Mouse (Mus musculus) heart, postnatal 0 days (tissue): ENCODE data around the gene Fat2. TPM values are rescaled to one million over a fixed set of nuclear protein-coding genes. Genes with fewer than 3 reads are reported as not detected.

Experiments
- ATAC-seq: fragments of 200-750 bp; cut with Nextera tagmentation; 2 replicates; pipeline ENCODE4 v1.8.0; 2017; ENCODE audit warnings: low read depth, moderate number of reproducible peaks, moderate library complexity; ENCODE audit not compliant: insufficient read depth
- DNase-seq: peaks from one replicate; pipeline ENCODE4 v3.0.0-alpha.2; 2016; ENCODE audit warnings: low spot score
- H3K27ac ChIP-seq: fragments of 300-500 bp; sonication (generic); 2 replicates; pipeline ENCODE4 v1.5.1; 2014; ENCODE audit warnings: low read depth, mild to moderate bottlenecking
- H3K27me3 ChIP-seq: fragments of 300-500 bp; sonication (generic); 2 replicates; pipeline ENCODE4 v1.6.1; 2014; ENCODE audit warnings: low read length, mixed read lengths; ENCODE audit not compliant: control insufficient read depth, insufficient read depth
- H3K36me3 ChIP-seq: fragments of 300-500 bp; sonication (generic); replicated peaks from 2 replicates; pipeline ENCODE4 v1.6.1; 2014; ENCODE audit warnings: low read length, mixed read lengths; ENCODE audit not compliant: control insufficient read depth, insufficient read depth
- H3K4me1 ChIP-seq: fragments of 300-500 bp; sonication (generic); 2 replicates; pipeline ENCODE4 v1.6.1; 2014; ENCODE audit warnings: antibody characterized with exemption; ENCODE audit not compliant: control insufficient read depth, insufficient read depth
- H3K4me2 ChIP-seq: fragments of 300-500 bp; sonication (generic); 2 replicates; pipeline ENCODE4 v1.6.1; 2014; ENCODE audit warnings: low read depth, mild to moderate bottlenecking, low read length, moderate library complexity
- H3K4me3 ChIP-seq: fragments of 300-500 bp; sonication (generic); 2 replicates; pipeline ENCODE4 v1.5.1; 2014; ENCODE audit warnings: low read depth, low read length
- H3K9ac ChIP-seq: fragments of 300-500 bp; sonication (generic); replicated peaks from 2 replicates; pipeline ENCODE4 v1.6.1; 2014; ENCODE audit warnings: low read depth, low read length, mixed read lengths
- H3K9me3 ChIP-seq: fragments of 300-500 bp; sonication (generic); replicated peaks from 2 replicates; pipeline ENCODE4 v1.6.1; 2016; ENCODE audit warnings: low read length; ENCODE audit not compliant: control insufficient read depth
- CTCF ChIP-seq: IDR thresholded peaks from 2 replicates; pipeline ENCODE4 v1.5.1; 2016; ENCODE audit warnings: antibody characterized with exemption, control low read depth, low read depth
- EP300 ChIP-seq: IDR thresholded peaks from 2 replicates; pipeline ENCODE4 v1.6.1; 2016; ENCODE audit warnings: antibody characterized with exemption, low read depth
- WGBS: fragments of 180-500 bp; shearing (Covaris S2); extraction: QIAGEN DNeasy Blood & Tissue Kit; methylation state at CpG from one replicate; pipeline ENCODE4 v1.1.7; 2014; 5-methylcytosine and 5-hydroxymethylcytosine counted together
- polyA plus RNA-seq: library from polyadenylated mRNA; unstranded; fragments of >200 nt; fragmentation: Nextera tagmentation; extraction: Ambion mirVana; gene quantifications from 2 replicates; pipeline ENCODE4 v1.2.1, GENCODE M21; 2015
- total RNA-seq: library from RNA; depleted of rRNA; stranded (reverse); fragments of >200 nt; gene quantifications from 2 replicates; pipeline ENCODE4 v1.2.3, GENCODE M21; 2014; ENCODE audit warnings: low replicate concordance; rRNA removed

Gene Fat2
- 1.1 TPM in 1 of 2 replicates, not detected in the other for total RNA-seq
- polyA plus RNA-seq, result 0.01 TPM in 1 of 2 replicates, not detected in the other

- no peaks in the 10 kb centered on the region for H3K36me3 ChIP-seq
- no peak within 1 kb of the TSS for H3K4me3 ChIP-seq
- no peaks in the 10 kb centered on the region for H3K4me1 ChIP-seq
- DNase-seq (no peak), ATAC-seq (no peak)
- H3K27me3 ChIP-seq, result peaks cover 11% of the 10 kb centered on the region; the same call in 1 of the 2 replicates
- no peak within 1 kb of the TSS for H3K27ac ChIP-seq
- 41% methylated on average over 13 of the region's 13 CpGs for WGBS
- H3K9me3 ChIP-seq, result no peaks in the 10 kb centered on the region
- no peak within 1 kb of the TSS for H3K4me2 ChIP-seq
- TF ChIP-seq CTCF (no peak), EP300 (no peak)
- no peak within 1 kb of the TSS for H3K9ac ChIP-seq
Measured at GRCm38 (mm10) chr11:55336101-55336891, at the start of gene Fat2. Gene Fat2, minus strand, starts transcription at chr11:55336564.

- 48% methylated on average over 6 of the region's 6 CpGs for WGBS
- no peak overlapping the region for H3K27ac ChIP-seq
Measured at GRCm38 (mm10) chr11:55383463-55384045, 47.2 kb upstream of the Fat2 start.

GRCm38 (mm10) chr11:55380908-55381307 lies 44.5 kb upstream of the Fat2 start:
- H3K36me3 ChIP-seq, result no peaks in the 10 kb centered on the region
- H3K9me3 ChIP-seq, result no peaks in the 10 kb centered on the region
- no peak overlapping the region for H3K27ac ChIP-seq
- ATAC-seq (no peak), DNase-seq (peak; percentile 44)
- no peak overlapping the region for H3K4me3 ChIP-seq
- TF ChIP-seq CTCF, result no peak
- no peak for TF ChIP-seq EP300
- WGBS, result 2% methylated on average over 6 of the region's 6 CpGs
- H3K4me2 ChIP-seq, result no peak overlapping the region
- peaks cover 20% of the 10 kb centered on the region for H3K4me1 ChIP-seq
- no peak overlapping the region for H3K9ac ChIP-seq
- H3K27me3 ChIP-seq, result no peaks in the 10 kb centered on the region

More at GRCm38 (mm10) chr11:55383463-55384045, 47.2 kb upstream of the Fat2 start:
- Histone ChIP-seq H3K27me3 (0 out of 2 replicates have a peak, but pooled peaks cover 10% of the 10 kb centered on the region), H3K9ac (no peak overlapping the region), H3K9me3 (no peaks in the 10 kb centered on the region), H3K36me3 (no peaks in the 10 kb centered on the region), H3K4me3 (no peak overlapping the region), H3K4me1 (peaks cover 14% of the 10 kb centered on the region), H3K4me2 (no peak overlapping the region)
- ATAC-seq (no peak), DNase-seq (no peak)
- TF ChIP-seq EP300, result no peak
- no peak for TF ChIP-seq CTCF

- DNase-seq, result peak; percentile 77
- no peak overlapping the region for H3K9ac ChIP-seq
- no peaks in the 10 kb centered on the region for H3K9me3 ChIP-seq
- ATAC-seq, result peak; percentile 75
- H3K27me3 ChIP-seq, result peaks cover 3% of the 10 kb centered on the region; the same call in 1 of the 2 replicates
- 14% methylated on average over 5 of the region's 5 CpGs for WGBS
- H3K4me3 ChIP-seq, result no peak overlapping the region
- H3K36me3 ChIP-seq, result no peaks in the 10 kb centered on the region
- no peak overlapping the region for H3K4me2 ChIP-seq
- TF ChIP-seq EP300, result no peak
- no peak for TF ChIP-seq CTCF
- H3K4me1 ChIP-seq, result peaks cover 20% of the 10 kb centered on the region
- no peak overlapping the region for H3K27ac ChIP-seq
Measured at GRCm38 (mm10) chr11:55378371-55378770, 42.0 kb upstream of the Fat2 start.

GRCm38 (mm10) chr11:55373838-55374237 lies 37.5 kb upstream of the Fat2 start:
- Histone ChIP-seq H3K27ac (no peak overlapping the region), H3K36me3 (no peaks in the 10 kb centered on the region), H3K9ac (no peak overlapping the region), H3K27me3 (peaks cover 5% of the 10 kb centered on the region; the same call in 1 of the 2 replicates), H3K9me3 (no peaks in the 10 kb centered on the region), H3K4me2 (no peak overlapping the region), H3K4me1 (peaks cover 9% of the 10 kb centered on the region), H3K4me3 (no peak overlapping the region)
- no peak for TF ChIP-seq EP300
- TF ChIP-seq CTCF, result peak; percentile 16
- WGBS, result 47% methylated on average over 6 of the region's 6 CpGs
- ATAC-seq (no peak), DNase-seq (no peak)
